Mouse (Mus musculus): ENCODE results near the gene Pla2g1b.
"Not testable (repeated sequence)": the region's sequence is repeated elsewhere in the genome, so short reads cannot be mapped to it uniquely, and the experiment has no call there.

Pla2g1b gene

DNA sequence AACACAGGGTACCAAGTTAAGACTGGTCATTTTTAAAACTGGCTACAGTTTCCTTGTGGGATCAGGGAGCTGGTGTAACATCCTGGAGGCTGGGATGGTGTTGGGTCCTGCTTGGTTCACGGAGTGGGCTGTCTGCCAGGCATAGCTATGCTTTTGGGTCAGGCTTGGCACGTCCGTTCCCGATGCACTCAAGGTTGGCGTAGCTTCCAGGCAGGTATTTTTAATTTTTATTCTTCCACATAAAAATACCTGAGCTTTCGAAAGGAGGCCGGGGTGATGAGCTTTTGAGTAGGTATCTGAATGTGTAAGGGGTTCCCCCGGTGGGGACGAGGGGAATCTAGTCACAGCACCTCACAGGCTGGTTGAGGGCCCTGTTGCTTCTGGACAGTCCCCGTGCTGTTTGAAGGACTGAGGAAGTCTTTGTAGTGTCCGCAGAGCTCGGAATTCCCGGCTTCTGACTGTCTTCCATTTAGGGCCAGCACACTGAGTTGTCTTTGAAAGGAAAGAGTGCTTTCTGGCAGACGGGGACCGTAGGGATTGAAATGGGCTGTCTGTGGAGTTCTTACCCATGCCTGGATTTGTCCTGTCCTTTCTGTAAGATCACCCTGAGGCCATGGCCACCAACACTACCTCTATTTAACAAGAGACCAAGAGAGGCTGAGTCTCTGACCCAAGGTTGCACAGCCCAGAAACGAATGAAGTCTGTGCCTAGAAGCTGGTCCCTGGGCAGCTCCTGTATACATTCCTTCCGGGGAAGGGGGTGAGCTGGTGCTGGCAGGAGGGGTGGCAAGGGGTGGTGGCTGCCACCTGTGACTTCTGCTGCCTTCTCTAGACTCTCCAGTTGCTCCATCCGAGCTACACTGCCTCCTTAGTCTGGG, 42.2 kb downstream of the Pla2g1b start:
- no peak for DNase-seq

DNA sequence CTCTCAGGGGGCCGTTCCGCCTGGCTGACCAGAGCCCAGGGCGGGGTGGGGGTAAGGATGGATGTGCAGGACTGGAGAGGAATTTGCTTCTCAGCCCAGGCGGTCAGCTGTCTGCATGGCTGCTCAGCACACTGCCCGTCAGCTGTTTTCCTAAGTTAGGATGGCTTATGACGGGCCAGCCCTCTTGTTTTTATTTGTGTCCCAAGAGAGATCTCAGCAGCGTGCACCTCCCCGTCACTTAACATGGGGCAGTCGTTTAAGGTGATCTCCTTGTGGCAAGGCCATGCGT, 42.7 kb downstream of the Pla2g1b start:
- DNase-seq: peak; percentile 55

- no peak for DNase-seq
Measured at GRCm38 (mm10) chr5:115509321-115509761, 43.3 kb downstream of the Pla2g1b start.

DNA sequence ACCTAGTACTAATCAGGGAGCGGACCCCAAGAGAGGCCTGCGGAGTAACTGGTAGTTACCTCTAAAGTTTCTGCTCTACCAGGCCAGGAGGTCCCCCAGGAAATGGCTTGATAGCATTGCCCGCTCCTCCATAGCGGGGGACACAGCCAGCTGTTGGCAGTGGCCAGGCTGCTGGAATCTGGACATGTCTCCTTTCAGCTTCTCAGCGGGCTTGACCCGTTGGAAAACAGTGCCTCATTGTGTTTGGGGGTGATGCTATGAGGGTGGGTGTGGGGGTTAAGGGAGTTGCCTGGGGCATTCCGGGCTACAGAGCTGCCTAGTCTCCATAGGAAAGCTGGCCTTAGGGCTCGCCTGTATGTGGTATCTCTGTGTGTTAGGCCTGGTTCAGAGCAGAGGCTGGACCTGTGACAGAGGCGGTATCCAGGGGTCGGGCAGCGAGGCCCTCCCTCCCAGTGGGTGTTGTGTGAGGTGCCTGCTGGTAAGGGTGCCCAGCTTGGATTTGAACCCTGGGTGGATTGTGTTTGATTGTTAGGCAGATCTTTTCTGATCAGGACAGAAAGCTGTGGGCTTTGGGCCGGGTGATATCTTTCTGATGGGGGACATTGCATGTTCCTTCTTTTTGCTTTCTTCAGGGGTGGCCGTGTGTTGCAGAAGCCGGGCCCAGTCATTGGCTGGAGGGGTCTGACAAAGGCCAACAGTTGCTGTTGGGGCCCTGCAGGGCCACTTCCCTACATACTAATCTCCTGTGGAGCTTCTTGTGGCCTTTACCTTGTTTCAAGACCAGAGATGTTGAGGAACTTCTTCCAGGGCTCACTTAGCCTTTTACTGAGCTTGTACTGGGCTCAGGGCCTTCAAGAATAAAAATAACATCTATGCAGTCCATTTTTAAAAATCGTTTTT, 44.0 kb downstream of the Pla2g1b start:
- DNase-seq: peak; percentile 85

DNA sequence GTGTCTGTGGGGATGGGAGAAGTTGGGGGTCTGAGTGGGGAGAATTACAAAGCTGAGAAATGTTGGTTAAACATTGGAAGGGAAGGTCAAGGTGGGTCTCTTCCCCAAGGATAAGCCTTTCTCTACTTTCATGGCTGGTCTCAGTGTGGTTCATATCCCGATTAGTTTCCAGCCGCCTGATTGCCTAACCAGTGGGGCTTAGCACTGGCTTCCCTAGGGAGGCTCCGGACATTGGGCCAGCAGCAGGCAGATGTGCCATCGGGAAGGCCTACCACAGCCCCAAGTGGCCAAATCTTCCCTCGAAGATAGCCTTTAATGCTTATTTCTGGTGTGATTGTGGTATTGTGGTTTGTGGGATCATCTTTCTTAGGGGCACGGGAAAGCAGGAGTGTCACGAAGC, 46.3 kb downstream of the Pla2g1b start:
- DNase-seq: no peak

- no peak for DNase-seq
Measured at GRCm38 (mm10) chr5:115513246-115513645, 47.2 kb downstream of the Pla2g1b start.

- DNase-seq: no peak
Measured at GRCm38 (mm10) chr5:115513721-115514120, 47.7 kb downstream of the Pla2g1b start.

GRCm38 (mm10) chr5:115514346-115514745, 48.3 kb downstream of the Pla2g1b start:
- DNase-seq: no peak

GRCm38 (mm10) chr5:115514896-115515587, 49.0 kb downstream of the Pla2g1b start:
- DNase-seq: no peak

DNA sequence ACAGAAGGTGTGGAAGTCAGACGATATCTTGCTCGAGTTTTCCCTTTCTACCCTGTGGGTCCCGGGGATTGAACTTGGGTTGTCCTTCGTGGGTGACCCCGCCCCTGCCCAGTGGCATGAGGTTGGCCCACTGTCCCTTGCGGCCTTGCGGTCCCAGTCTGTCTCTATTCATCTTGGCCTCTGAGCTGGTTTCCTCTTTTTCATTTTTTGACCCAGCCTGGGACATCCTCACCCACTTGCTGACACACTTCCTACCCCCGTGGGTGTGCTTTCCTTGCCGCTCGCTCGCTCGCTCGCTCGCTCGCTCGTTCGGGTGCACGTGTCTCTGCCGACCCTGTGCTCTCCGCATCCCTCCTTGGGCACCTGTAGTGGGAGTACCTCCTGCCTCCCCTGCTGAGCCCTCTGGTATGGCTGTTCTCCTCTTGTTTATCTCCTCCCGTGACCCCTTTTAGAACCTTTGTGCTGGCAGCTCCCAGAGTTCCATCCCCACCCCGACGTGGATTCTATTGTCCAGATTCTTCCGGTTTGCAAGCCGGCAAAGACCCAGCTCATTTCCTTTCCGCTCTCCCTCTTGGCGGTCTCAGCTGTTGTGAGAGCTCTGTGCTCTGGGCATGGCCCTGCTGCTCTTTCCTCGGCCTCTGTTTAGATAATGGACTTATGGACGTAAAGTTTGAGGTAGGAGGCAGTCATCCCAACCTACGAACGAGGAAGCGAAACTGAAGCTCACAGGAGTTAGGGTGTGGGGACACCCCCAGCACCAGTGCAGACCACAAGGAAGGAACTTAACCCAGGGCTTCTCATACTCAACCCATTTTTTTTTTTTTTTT, 50.2 kb downstream of the Pla2g1b start:
- DNase-seq: no peak

- no peak for DNase-seq
Measured at GRCm38 (mm10) chr5:115516908-115517307, 50.8 kb downstream of the Pla2g1b start.

GRCm38 (mm10) chr5:115517501-115517900, 51.4 kb downstream of the Pla2g1b start:
- DNase-seq: no peak

GRCm38 (mm10) chr5:115518214-115518613, 52.2 kb downstream of the Pla2g1b start:
- not testable (repeated sequence) for DNase-seq

GRCm38 (mm10) chr5:115520325-115520869, 54.3 kb downstream of the Pla2g1b start:
- no peak for DNase-seq

GRCm38 (mm10) chr5:115521553-115522461, 55.7 kb downstream of the Pla2g1b start:
- DNase-seq: no peak

- DNase-seq: no peak
Measured at GRCm38 (mm10) chr5:115522531-115522930, 56.5 kb downstream of the Pla2g1b start.

DNA sequence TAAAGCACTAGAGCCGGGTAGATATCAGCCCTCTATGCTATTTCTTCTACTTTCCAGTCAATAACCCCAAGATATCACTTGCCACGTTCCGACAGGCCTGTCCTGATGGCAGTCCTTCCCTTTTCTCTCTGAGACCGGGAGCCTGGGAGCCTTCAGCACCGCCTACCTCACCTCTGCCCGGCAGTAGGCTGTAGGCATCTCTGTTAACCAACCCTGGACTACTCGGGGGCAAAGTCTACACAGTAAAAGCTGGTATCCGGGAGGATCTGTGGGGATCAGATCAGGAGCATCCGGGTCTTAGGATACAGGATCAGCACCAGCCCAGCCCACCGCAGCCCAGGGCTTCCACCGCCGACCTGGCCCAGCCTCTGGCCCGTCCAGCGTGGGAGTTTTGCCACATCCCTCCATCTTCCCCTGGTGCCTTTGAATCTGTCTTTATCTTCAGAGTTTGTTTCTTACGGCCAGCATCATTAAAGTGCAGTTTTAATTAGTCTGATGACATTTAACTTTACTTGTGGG, 57.0 kb downstream of the Pla2g1b start:
- no peak for DNase-seq

- DNase-seq: peak; percentile 60
Measured at GRCm38 (mm10) chr5:115523971-115524370, 57.9 kb downstream of the Pla2g1b start.

All from retina, postnatal 1 day (tissue).